Mouse (Mus musculus) Muller cell, postnatal 12 days (primary cell): Measurements from ENCODE around the gene Gm8247.
"Not testable (repeated sequence)": the region's sequence is repeated elsewhere in the genome, so short reads cannot be mapped to it uniquely, and the experiment has no call there.

Experiments used
- DNase-seq: peaks from one replicate; pipeline ENCODE4 v3.0.0-alpha.2; 2015; ENCODE audit errors: inconsistent ontology term

Gm8247 gene

DNA sequence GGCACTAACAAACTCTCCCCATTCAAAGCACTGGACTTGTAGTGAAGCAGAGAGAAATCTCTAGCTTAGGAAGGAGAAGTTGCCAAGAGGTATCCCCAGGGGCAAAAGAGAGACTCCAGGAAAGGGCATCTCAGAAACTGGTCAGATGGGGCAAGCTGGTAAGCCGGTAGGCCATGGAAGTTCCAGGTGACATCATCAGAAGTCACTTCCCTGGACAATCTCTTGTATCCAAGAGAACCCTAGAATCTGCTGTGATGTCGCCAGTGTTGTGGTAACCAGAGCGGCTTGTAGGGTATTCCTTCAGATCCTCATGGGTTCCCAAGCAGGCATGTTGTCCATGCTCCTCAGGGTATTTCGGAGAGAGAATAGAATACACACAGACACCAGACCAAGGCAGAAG is at the start of gene Gm8247:
Gene Gm8247 (plus strand): TSS at position 301 of the 400 bp plus-strand sequence.
- not testable (repeated sequence) for DNase-seq

DNA sequence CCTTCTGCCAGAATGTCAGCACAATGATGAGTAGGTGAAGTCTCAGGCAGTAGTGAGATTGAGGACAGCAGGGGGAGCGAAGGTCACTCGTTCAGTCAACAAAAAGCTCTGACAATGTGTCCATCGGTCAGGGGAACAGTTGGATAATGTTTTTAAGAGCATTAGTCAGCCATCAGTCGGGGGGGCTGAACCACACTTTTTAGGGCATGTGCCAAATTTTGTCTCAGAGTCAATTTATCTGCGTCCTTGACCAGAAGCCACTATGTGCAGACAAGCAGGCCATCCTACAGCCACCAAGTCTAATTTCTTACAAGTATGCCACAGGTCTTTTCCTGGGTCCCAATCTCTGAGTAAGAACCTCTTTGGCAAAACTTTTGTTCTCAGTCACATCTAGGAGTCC is 35.0 kb upstream of the Gm8247 start:
- not testable (repeated sequence) for DNase-seq

DNA sequence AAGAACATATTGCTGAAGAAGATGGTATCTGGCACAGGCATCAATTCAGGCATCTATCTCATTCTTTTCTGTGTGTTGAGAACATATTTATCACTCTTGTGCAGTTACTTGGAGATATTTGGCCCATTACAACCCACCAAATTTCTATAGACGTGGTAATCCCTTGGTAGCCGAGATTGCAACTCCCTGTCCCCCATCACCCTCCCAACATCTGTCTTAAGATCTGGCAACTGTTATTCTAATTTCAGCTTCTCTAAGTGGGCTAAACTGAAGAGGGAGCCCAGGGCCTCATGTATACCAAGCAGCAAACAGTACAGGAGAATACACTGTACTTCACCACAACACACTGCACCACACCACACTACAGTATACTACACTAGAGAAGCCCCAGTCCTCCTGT is 8.8 kb downstream of the Gm8247 start:
- not testable (repeated sequence) for DNase-seq

DNA sequence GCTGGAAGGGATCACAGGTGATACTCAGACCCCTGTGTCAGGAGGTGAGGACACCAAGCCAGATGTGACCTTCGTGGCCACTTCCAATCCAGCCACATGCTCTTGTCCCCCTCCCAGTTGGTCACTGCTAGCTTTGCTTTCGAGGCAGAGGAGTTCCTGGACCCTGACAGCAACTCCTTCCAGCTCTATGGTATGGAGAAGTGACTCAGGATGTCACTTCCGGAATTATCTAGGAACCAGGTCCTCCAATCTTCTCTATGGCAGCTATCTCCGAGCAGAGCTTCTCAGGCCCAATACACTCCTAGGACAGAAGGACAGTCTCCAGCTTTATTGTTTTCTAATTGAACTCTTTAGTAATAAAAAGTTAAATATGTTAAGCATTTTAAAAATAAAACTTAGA is 44.8 kb downstream of the Gm8247 start, which contains the start of gene Gm5624:
Gene Gm5624 (minus strand): TSS at position 202 of the 400 bp plus-strand sequence.
- DNase-seq, result not testable (repeated sequence)
